In genomic region chr6:92390321-92390720, GRCm38 (mm10) we compare ENCODE assay signal across 13 mouse cellular contexts.
DNase-seq lines count a peak whose midpoint lies in the region; ATAC-seq lines count a peak whose summit lies in the region.
"Had no signal": no experiment of that assay in that cellular context is flagged by ENCODE, and none has a peak within 500 bp of the region (broad histone marks: within the 10 kb centered on the region; RNA-seq: fewer than 3 reads in every experiment).

No protein-coding gene starts in this region.

- H3K9ac ChIP-seq in hindbrain, embryonic 16.5 days (ENCODE audit: low read depth, low read length): no peak overlapping the region
- H3K9ac ChIP-seq in hindbrain, embryonic 11.5 days (ENCODE audit: low read depth, low read length): no peak overlapping the region
- H3K9ac ChIP-seq: lung, embryonic 14.5 days had no signal

- WGBS in hindbrain, embryonic 16.5 days: 79% methylated on average over 4 of the region's 4 CpGs
- 91% methylated on average over 4 of the region's 4 CpGs for WGBS in hindbrain, embryonic 11.5 days

- ATAC-seq in hindbrain, embryonic 16.5 days: peak; percentile 61
- no peak for ATAC-seq in hindbrain, embryonic 11.5 days (ENCODE audit: low FRiP score)
- ATAC-seq in erythroid progenitor cell, adult 5-6 weeks (replicated peaks; ENCODE audit: low FRiP score, poor library complexity, severe bottlenecking): no peak
- no peak for ATAC-seq in monocyte, adult 5-6 weeks (replicated peaks; ENCODE audit: insufficient number of reproducible peaks, low FRiP score, low TSS enrichment, poor library complexity, severe bottlenecking)

- H3K27me3 ChIP-seq in hindbrain, embryonic 16.5 days (replicated peaks; ENCODE audit: control insufficient read depth, insufficient read depth, low read length): no peaks in the 10 kb centered on the region
- no peaks in the 10 kb centered on the region for H3K27me3 ChIP-seq in hindbrain, embryonic 11.5 days (ENCODE audit: control insufficient read depth, insufficient read depth, low read length)

- H3K9me3 ChIP-seq in hindbrain, embryonic 16.5 days (ENCODE audit: control insufficient read depth, low read length): no peaks in the 10 kb centered on the region
- no peaks in the 10 kb centered on the region for H3K9me3 ChIP-seq in hindbrain, embryonic 11.5 days (ENCODE audit: control insufficient read depth, low read length)

- H3K4me1 ChIP-seq in hindbrain, embryonic 16.5 days (ENCODE audit: control insufficient read depth, insufficient read depth, low read depth, low read length): no peaks in the 10 kb centered on the region
- H3K4me1 ChIP-seq in hindbrain, embryonic 11.5 days (replicated peaks; ENCODE audit: control insufficient read depth, insufficient read depth, low read length): no peaks in the 10 kb centered on the region

- no peak overlapping the region for H3K27ac ChIP-seq in hindbrain, embryonic 16.5 days (ENCODE audit: low read depth, low read length)
- no peak overlapping the region for H3K27ac ChIP-seq in hindbrain, embryonic 11.5 days (ENCODE audit: low read depth, low read length)

- no peak for DNase-seq in hindbrain, embryonic 11.5 days (ENCODE audit: low spot score)
- DNase-seq in cerebellum, adult 18-20 months: peak; percentile 10 to 14
- DNase-seq in cerebellum, adult 9-11 months: peak; percentile 21
- peak; percentile 87 for DNase-seq in gastrocnemius, postnatal 25 days
- no peak for DNase-seq in thymus, adult 18-20 months
- DNase-seq: adrenal gland, postnatal 10 days; kidney, adult 9 months; liver; lung, embryonic 14.5 days; right cerebral cortex, postnatal 25 days had no signal

- H3K4me2 ChIP-seq in hindbrain, embryonic 16.5 days (ENCODE audit: low read length): no peak overlapping the region
- H3K4me2 ChIP-seq in hindbrain, embryonic 11.5 days (replicated peaks; ENCODE audit: low read depth, low read length): no peak overlapping the region
- H3K4me2 ChIP-seq: lung, embryonic 14.5 days had no signal

- no peaks in the 10 kb centered on the region for H3K36me3 ChIP-seq in hindbrain, embryonic 16.5 days (ENCODE audit: control insufficient read depth, insufficient read depth, low read length)
- no peaks in the 10 kb centered on the region for H3K36me3 ChIP-seq in hindbrain, embryonic 11.5 days (ENCODE audit: control insufficient read depth, insufficient read depth, low read length)

- H3K4me3 ChIP-seq in hindbrain, embryonic 16.5 days (ENCODE audit: low read length): no peak overlapping the region
- H3K4me3 ChIP-seq in hindbrain, embryonic 11.5 days (ENCODE audit: low read depth, low read length): no peak overlapping the region

Comparison
In these comparisons a context has a peak if more than half of its experiments do, and no peak if none do; other contexts are left out.
1. DNase-seq: peak in cerebellum, adult 18-20 months (2 of 2), cerebellum, adult 9-11 months (single experiment) and gastrocnemius, postnatal 25 days (single experiment); none in hindbrain, embryonic 11.5 days (single experiment) and thymus, adult 18-20 months (0 of 2).